Mouse (Mus musculus) Patski (cell line): ENCODE data around the gene Cdh20. TPM values are rescaled to one million over a fixed set of nuclear protein-coding genes. Genes with fewer than 3 reads are reported as not detected.
A peak's percentile ranks its signal among the peaks of the same experiment; 100 is the strongest.

ENCODE experiments used
- ATAC-seq: fragments of 100-300 bp; one replicate; pipeline ENCODE4 v1.8.0; 2021
- CTCF ChIA-PET: fragments of 350-600 bp; sonication (Branson Sonifier 250); formaldehyde crosslinking; loops from one replicate; lab custom pipeline; 2022; ENCODE audit warnings: inconsistent platforms; lab: Charles Lee
- POLR2A ChIA-PET: fragments of 350-600 bp; sonication (Branson Sonifier 250); formaldehyde crosslinking; loops from one replicate; lab custom pipeline; 2022; ENCODE audit warnings: antibody characterized with exemption, inconsistent platforms; lab: Charles Lee
- DNase-seq: peaks from one replicate; pipeline ENCODE4 v3.0.0-alpha.2; 2011; ENCODE audit warnings: low read depth, low spot score
- H3K27me3 ChIP-seq: fragments of 371-371 bp; one replicate; pipeline ENCODE4 v1.5.1; 2021
- CTCF ChIP-seq: fragments of 100-300 bp; IDR thresholded peaks from one replicate; pipeline ENCODE4 v1.5.1; 2021
- in situ Hi-C: fragments of 300-500 bp; cut with MboI; formaldehyde crosslinking; loops from 3 replicates; pipeline ENCODE4 v1.11.1; 2018; ENCODE audit warnings: low pct_unique_long_range_greater_than_20kb, mixed read lengths
- polyA plus RNA-seq: library from polyadenylated mRNA; unstranded; gene quantifications from one replicate; pipeline ENCODE4 v1.2.3, GENCODE M21; 2021

The Cdh20 gene
- not detected for polyA plus RNA-seq

- ATAC-seq (peak; percentile 33), DNase-seq (no peak)
- peaks cover 30% of the 10 kb centered on the region for H3K27me3 ChIP-seq
- ChIA-PET POLR2A (no interaction called here), CTCF (no interaction called here)
- TF ChIP-seq CTCF = no peak
- in situ Hi-C loops = no loop called here
Measured at GRCm38 (mm10) chr1:104768371-104769249, at the start of gene Cdh20. TSS of gene Cdh20 (plus strand) at chr1:104768529.

GRCm38 (mm10) chr1:104746816-104747215 lies 21.5 kb upstream of the Cdh20 start:
- TF ChIP-seq CTCF = no peak
- peaks cover 7% of the 10 kb centered on the region for H3K27me3 ChIP-seq
- POLR2A ChIA-PET = no interaction called here
- CTCF ChIA-PET = no interaction called here
- no peak for DNase-seq
- in situ Hi-C loops = no loop called here
- no peak for ATAC-seq

GRCm38 (mm10) chr1:104747438-104747837 lies 20.9 kb upstream of the Cdh20 start:
- H3K27me3 ChIP-seq = peaks cover 3% of the 10 kb centered on the region
- DNase-seq (no peak), ATAC-seq (no peak)
- in situ Hi-C loops = no loop called here
- ChIA-PET POLR2A (no interaction called here), CTCF (no interaction called here)
- TF ChIP-seq CTCF = no peak

GRCm38 (mm10) chr1:104754483-104754882 lies 13.8 kb upstream of the Cdh20 start:
- H3K27me3 ChIP-seq = peaks cover 15% of the 10 kb centered on the region
- no peak for ATAC-seq
- no peak for TF ChIP-seq CTCF
- POLR2A ChIA-PET = no interaction called here
- CTCF ChIA-PET = interaction anchor here (1.4 kb wide), 1 partner anchor 9 kb away, joined by 5 read pairs; no protein-coding TSS in a partner anchor
- DNase-seq = no peak
- in situ Hi-C loops = no loop called here

- no peak for TF ChIP-seq CTCF
- peaks cover 14% of the 10 kb centered on the region for H3K27me3 ChIP-seq
- in situ Hi-C loops = no loop called here
- CTCF ChIA-PET = no interaction called here
- ATAC-seq (no peak), DNase-seq (no peak)
- POLR2A ChIA-PET = no interaction called here
Measured at GRCm38 (mm10) chr1:104755896-104756295, 12.4 kb upstream of the Cdh20 start.

- CTCF ChIA-PET = no interaction called here
- no peak for DNase-seq
Measured at GRCm38 (mm10) chr1:104769250-104769607, 900 bp downstream of the Cdh20 start.

GRCm38 (mm10) chr1:104771937-104772336 lies 3.6 kb downstream of the Cdh20 start:
- no peak for TF ChIP-seq CTCF
- in situ Hi-C loops = no loop called here
- ATAC-seq (no peak), DNase-seq (no peak)
- ChIA-PET POLR2A (no interaction called here), CTCF (no interaction called here)
- H3K27me3 ChIP-seq = peaks cover 15% of the 10 kb centered on the region

More at GRCm38 (mm10) chr1:104769250-104769607, 900 bp downstream of the Cdh20 start:
- peaks cover 26% of the 10 kb centered on the region for H3K27me3 ChIP-seq
- no peak for TF ChIP-seq CTCF
- in situ Hi-C loops = no loop called here
- peak; percentile 5 for ATAC-seq
- POLR2A ChIA-PET = no interaction called here

- no peak for DNase-seq
- POLR2A ChIA-PET = no interaction called here
- CTCF ChIA-PET = interaction anchor here (1.2 kb wide), 1 partner anchor 13 kb away, joined by 4 read pairs; no protein-coding TSS in a partner anchor
- H3K27me3 ChIP-seq = peaks cover 11% of the 10 kb centered on the region
- TF ChIP-seq CTCF = no peak
- no peak for ATAC-seq
- in situ Hi-C loops = no loop called here
Measured at GRCm38 (mm10) chr1:104773207-104773606, 4.9 kb downstream of the Cdh20 start.

- ChIA-PET POLR2A (no interaction called here), CTCF (no interaction called here)
- no peaks in the 10 kb centered on the region for H3K27me3 ChIP-seq
- DNase-seq = no peak
- TF ChIP-seq CTCF = no peak
- no peak for ATAC-seq
- in situ Hi-C loops = no loop called here
Measured at GRCm38 (mm10) chr1:104793488-104793887, 25.2 kb downstream of the Cdh20 start.

GRCm38 (mm10) chr1:104796146-104796545 lies 27.8 kb downstream of the Cdh20 start:
- no peaks in the 10 kb centered on the region for H3K27me3 ChIP-seq
- CTCF ChIA-PET = no interaction called here
- in situ Hi-C loops = no loop called here
- DNase-seq = no peak
- POLR2A ChIA-PET = no interaction called here
- TF ChIP-seq CTCF = no peak
- ATAC-seq = no peak

- in situ Hi-C loops = no loop called here
- no peaks in the 10 kb centered on the region for H3K27me3 ChIP-seq
- ChIA-PET CTCF (no interaction called here), POLR2A (no interaction called here)
- ATAC-seq (no peak), DNase-seq (no peak)
- TF ChIP-seq CTCF = no peak
Measured at GRCm38 (mm10) chr1:104797139-104797538, 28.8 kb downstream of the Cdh20 start.
